Mouse (Mus musculus): ENCODE measurements at regions not wholly inside any gene's neighbourhood (a gene's known extent, or its start where the extent isn't known, plus 50 kb on each side); places are given as distances from the start of the nearest gene placed in this dataset.

DNA sequence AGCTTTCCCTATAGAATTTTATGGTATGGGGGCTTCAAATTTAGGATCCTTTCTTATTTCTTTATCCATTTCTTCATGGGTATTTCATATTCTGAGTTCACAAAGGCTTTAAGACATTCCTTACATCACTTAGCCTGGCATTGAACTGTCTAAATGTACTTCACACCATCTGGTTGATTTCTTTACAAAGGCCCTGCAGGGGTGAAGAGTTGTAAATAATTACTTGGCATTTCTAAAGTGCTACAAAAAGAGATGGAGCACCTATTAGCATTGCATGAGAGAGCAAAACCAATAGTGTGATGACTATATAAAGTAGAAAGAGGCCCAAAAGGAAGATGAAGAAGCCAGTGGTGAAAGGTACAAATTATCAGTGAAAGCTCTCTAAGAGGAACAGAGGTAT is 169.0 kb upstream of the Tmem47 start:
- TF ChIP-seq POLR2A (IDR thresholded peaks at IDR 0.05; ENCODE audit: insufficient read length, low read depth): no peak
- no peak for TF ChIP-seq USF1 (IDR thresholded peaks at IDR 0.05; ENCODE audit: low read depth)
- TF ChIP-seq MAX (IDR thresholded peaks at IDR 0.05; ENCODE audit: low read depth): no peak
- no peak for TF ChIP-seq MYOG (IDR thresholded peaks at IDR 0.05; ENCODE audit: control insufficient read depth in 1 of 3, insufficient read depth in 1 of 3, insufficient read length in 2 of 3, low read depth in 2 of 3)
- no peak for TF ChIP-seq TCF12 (IDR thresholded peaks at IDR 0.05; ENCODE audit: insufficient read depth, poor library complexity, severe bottlenecking)

All from myocyte (in vitro differentiated cells).